Mouse (Mus musculus) bone marrow, adult 2 months (tissue): ENCODE measurements around the gene Pigu.

Experiments used
- CTCF ChIP-seq: fragments of 200-500 bp; IDR thresholded peaks from 2 replicates; pipeline ENCODE4 v1.5.1; 2011; ENCODE audit warnings: low read length, control low read depth; ENCODE audit not compliant: control insufficient read depth, insufficient read depth
- POLR2A ChIP-seq: fragments of 200-500 bp; IDR thresholded peaks from 2 replicates; pipeline ENCODE4 v1.6.1; 2011; ENCODE audit warnings: low read depth, mild to moderate bottlenecking, control low read depth, low read length, borderline replicate concordance; ENCODE audit not compliant: control insufficient read depth

GRCm38 (mm10) chr2:155277721-155278120 lies 79.5 kb downstream of the Pigu start:
- TF ChIP-seq CTCF (no peak), POLR2A (no peak)
